Mouse (Mus musculus) MEL (cell line): ENCODE results near the gene Eng. TPM values are rescaled to one million over a fixed set of nuclear protein-coding genes. Genes with fewer than 3 reads are reported as not detected.
A peak's percentile ranks its signal among the peaks of the same experiment; 100 is the strongest.

Experiments
- DNase-seq: peaks from one replicate; pipeline ENCODE4 v3.0.0; 2011; ENCODE audit warnings: low read depth, low spot score
- H3K27ac ChIP-seq: 2 replicates; pipeline ENCODE4 v1.5.1; 2012; ENCODE audit warnings: low read depth, mild to moderate bottlenecking, control low read depth, low read length, moderate library complexity; ENCODE audit not compliant: control insufficient read depth
- H3K27me3 ChIP-seq, 2 experiments: fragments of 150-350 bp in 1 of 2; sonication (generic) in 1 of 2; 2 replicates each; pipeline ENCODE4 v1.6.1; 2012; ENCODE audit warnings: low read length in 2 of 2, mild to moderate bottlenecking in 2 of 2, improper control_type of control experiment in 1 of 2, moderate library complexity in 1 of 2; ENCODE audit not compliant: insufficient read depth in 2 of 2, control insufficient read depth in 1 of 2
- H3K36me3 ChIP-seq, 2 experiments: 2 replicates each; pipeline ENCODE4 v1.6.1; 2012 to 2014; ENCODE audit warnings: low read length in 2 of 2, improper control_type of control experiment in 1 of 2, inconsistent platforms in 1 of 2, mild to moderate bottlenecking in 1 of 2; ENCODE audit not compliant: insufficient read depth in 2 of 2, control insufficient read depth in 1 of 2
- H3K4me1 ChIP-seq, 2 experiments: fragments of 150-350 bp in 1 of 2; sonication (generic) in 1 of 2; 2 replicates each; pipeline ENCODE4 v1.6.1; 2012; ENCODE audit warnings: low read length in 2 of 2, improper control_type of control experiment in 1 of 2, mild to moderate bottlenecking in 1 of 2; ENCODE audit not compliant: insufficient read depth in 2 of 2, control insufficient read depth in 1 of 2
- H3K4me3 ChIP-seq, 2 experiments: fragments of 150-350 bp in 1 of 2; sonication (generic) in 1 of 2; 2 replicates each; pipeline ENCODE4 v1.5.1; 2012; ENCODE audit warnings: low read depth in 2 of 2, low read length in 2 of 2, mild to moderate bottlenecking in 2 of 2, moderate library complexity in 2 of 2, control low read depth in 1 of 2, improper control_type of control experiment in 1 of 2; ENCODE audit not compliant: control insufficient read depth in 1 of 2, insufficient read depth in 1 of 2
- H3K79me2 ChIP-seq: 2 replicates; pipeline ENCODE4 v1.6.1; 2012; ENCODE audit warnings: mild to moderate bottlenecking, low read length, moderate library complexity; ENCODE audit not compliant: control insufficient read depth, poor library complexity, insufficient read depth
- H3K9ac ChIP-seq: 2 replicates; pipeline ENCODE4 v1.6.1; 2012; ENCODE audit warnings: low read depth, mild to moderate bottlenecking, control low read depth, low read length, moderate library complexity; ENCODE audit not compliant: control insufficient read depth, poor library complexity, severe bottlenecking
- H3K9me3 ChIP-seq: fragments of 150-350 bp; sonication (generic); replicated peaks from 2 replicates; pipeline ENCODE4 v1.6.1; 2012; ENCODE audit warnings: mild to moderate bottlenecking, low read length, improper control_type of control experiment, moderate library complexity; ENCODE audit not compliant: insufficient read depth
- CHD1 ChIP-seq: IDR thresholded peaks from 2 replicates; pipeline ENCODE4 v1.6.1; 2012; ENCODE audit warnings: low read depth, mild to moderate bottlenecking, inconsistent platforms, low read length, improper control_type of control experiment
- E2F4 ChIP-seq: IDR thresholded peaks from 2 replicates; pipeline ENCODE4 v1.6.1; 2011; ENCODE audit warnings: low read depth, low read length, improper control_type of control experiment, borderline replicate concordance
- ELF1 ChIP-seq: IDR thresholded peaks from 2 replicates; pipeline ENCODE4 v1.6.1; 2014; ENCODE audit warnings: low read depth, mild to moderate bottlenecking, inconsistent platforms, low read length, improper control_type of control experiment, moderate library complexity
- GATA1 ChIP-seq: IDR thresholded peaks from 2 replicates; pipeline ENCODE4 v1.6.1; 2011; ENCODE audit warnings: low read depth, low read length, improper control_type of control experiment
- HCFC1 ChIP-seq: IDR thresholded peaks from 2 replicates; pipeline ENCODE4 v1.6.1; 2012; ENCODE audit warnings: low read depth, mild to moderate bottlenecking, inconsistent platforms, low read length, improper control_type of control experiment, moderate library complexity
- MAFK ChIP-seq: IDR thresholded peaks from 2 replicates; pipeline ENCODE4 v1.6.1; 2011; ENCODE audit warnings: low read depth, mild to moderate bottlenecking, low read length, improper control_type of control experiment, borderline replicate concordance
- MYC ChIP-seq: IDR thresholded peaks from 2 replicates; pipeline ENCODE4 v1.6.1; 2011; ENCODE audit warnings: low read depth, mild to moderate bottlenecking, low read length, improper control_type of control experiment, moderate library complexity
- RAD21 ChIP-seq: IDR thresholded peaks from 2 replicates; pipeline ENCODE4 v1.6.1; 2011; ENCODE audit warnings: mild to moderate bottlenecking, low read depth, low read length, improper control_type of control experiment
- TAL1 ChIP-seq: IDR thresholded peaks from 2 replicates; pipeline ENCODE4 v1.6.1; 2012; ENCODE audit warnings: mild to moderate bottlenecking, inconsistent platforms, low read length, moderate library complexity, mixed read lengths
- TBP ChIP-seq: IDR thresholded peaks from 2 replicates; pipeline ENCODE4 v1.8.0; 2011; ENCODE audit warnings: low read depth, low read length, improper control_type of control experiment
- USF1 ChIP-seq: IDR thresholded peaks from 2 replicates; pipeline ENCODE4 v1.6.1; 2014; ENCODE audit warnings: low read depth, mild to moderate bottlenecking, inconsistent platforms, low read length, improper control_type of control experiment, moderate library complexity
- USF2 ChIP-seq, 2 experiments: IDR thresholded peaks; 2 replicates each; pipeline ENCODE4 v1.6.1; 2011 to 2012; ENCODE audit warnings: improper control_type of control experiment in 2 of 2, low read length in 2 of 2, borderline replicate concordance in 1 of 2, inconsistent platforms in 1 of 2, low read depth in 1 of 2, mild to moderate bottlenecking in 1 of 2; ENCODE audit not compliant: insufficient read depth in 1 of 2
- ZC3H11A ChIP-seq: IDR thresholded peaks from 2 replicates; pipeline ENCODE4 v1.6.1; 2012; ENCODE audit warnings: low read depth, mild to moderate bottlenecking, inconsistent platforms, low read length, improper control_type of control experiment
- polyA plus RNA-seq, 2 experiments: library from polyadenylated mRNA; stranded (reverse) in 1 of 2; unstranded in 1 of 2; fragments of >175 nt in 1 of 2; fragments of >200 nt in 1 of 2; gene quantifications; 2 replicates each; pipeline versions ENCODE4 v1.2.1 to v1.2.4; 2012; ENCODE audit warnings: low replicate concordance in 2 of 2, low read depth in 1 of 2; ENCODE audit not compliant: insufficient read length in 2 of 2, insufficient read depth in 1 of 2, missing spikeins in 1 of 2
- total RNA-seq: library from RNA; depleted of rRNA; stranded (reverse); fragments of 300-350 nt; gene quantifications from 2 replicates; pipeline ENCODE4 v1.2.3, GENCODE M21; 2012

The Eng gene
- total and polyA plus RNA-seq, 3 experiments: 0.73 to 1.0 TPM; not detected in 1

GRCm38 (mm10) chr2:32620682-32621516, 25.5 kb upstream of the Eng start (continued):
- TF ChIP-seq TBP (no peak), USF1 (no peak), GATA1 (peak; percentile 72), USF2 (IDR thresholded peaks at IDR 0.05; ENCODE audit: borderline replicate concordance in 1 of 2, insufficient read depth in 1 of 2, low read depth in 1 of 2, low read length in 2 of 2) (no peak), ELF1 (no peak)

GRCm38 (mm10) chr2:32621517-32621859, 24.9 kb upstream of the Eng start, which contains the start of gene Ak1:
TSS of gene Ak1 (plus strand) at chr2:32621758.
- no peak within 1 kb of the TSS for H3K4me3 ChIP-seq
- no peaks in the 10 kb centered on the region for H3K9me3 ChIP-seq
- H3K27me3 ChIP-seq: no peaks in the 10 kb centered on the region
- H3K79me2 ChIP-seq: no peaks in the 10 kb centered on the region
- peaks cover 2 to 17% of the 10 kb centered on the region in 2 experiments; a peak in 3 of 4 replicates for H3K4me1 ChIP-seq
- DNase-seq: no peak
- peak within 1 kb of the TSS; percentile 29; the same call in 1 of the 2 replicates for H3K9ac ChIP-seq
- H3K27ac ChIP-seq: peak within 1 kb of the TSS; percentile 69
- H3K36me3 ChIP-seq: peaks cover 0 to 11% of the 10 kb centered on the region in 2 experiments; a peak in 2 of 4 replicates
- TF ChIP-seq TAL1: 0 out of 2 replicates have a peak, but pooled peaks have one; percentile 16
- no peak for TF ChIP-seq ZC3H11A
- TF ChIP-seq, all 39 proteins: peak for 1

GRCm38 (mm10) chr2:32624111-32624748, 22.2 kb upstream of the Eng start:
- no peaks in the 10 kb centered on the region for H3K9me3 ChIP-seq
- H3K9ac ChIP-seq: no peak overlapping the region
- no peak for TF ChIP-seq RAD21
- TF ChIP-seq E2F4: no peak
- TF ChIP-seq HCFC1: no peak
- no peak for TF ChIP-seq CHD1
- no peak for TF ChIP-seq MAFK
- TF ChIP-seq ZC3H11A: no peak
- TF ChIP-seq MYC: no peak
- TF ChIP-seq, all 39 proteins: peak for 0

More at GRCm38 (mm10) chr2:32624111-32624748, 22.2 kb upstream of the Eng start:
- Histone ChIP-seq H3K4me3 (no peak overlapping the region), H3K27ac (no peak overlapping the region), H3K27me3 (no peaks in the 10 kb centered on the region), H3K79me2 (no peaks in the 10 kb centered on the region), H3K4me1 (peaks cover 2 to 17% of the 10 kb centered on the region in 2 experiments; a peak in 3 of 4 replicates), H3K36me3 (peaks cover 0 to 11% of the 10 kb centered on the region in 2 experiments; a peak in 2 of 4 replicates)
- DNase-seq: no peak
